Mouse (Mus musculus): Measurements from ENCODE around the gene Eml5. TPM values are rescaled to one million over a fixed set of nuclear protein-coding genes. Genes with fewer than 3 reads are reported as not detected.

Gene Eml5
- polyA plus RNA-seq, 1 experiment from 2014 or later = 0.53 TPM

- no peaks in the 10 kb centered on the region for H3K36me3 ChIP-seq (ENCODE audit: inconsistent target)
- WGBS (ENCODE audit: missing documents) = 94% methylated on average over 10 of the region's 10 CpGs
- no peaks in the 10 kb centered on the region for H3K79me2 ChIP-seq (ENCODE audit: inconsistent target)
- H3K4me3 ChIP-seq (ENCODE audit: inconsistent target) = no peak overlapping the region
- no peak overlapping the region for H3K27ac ChIP-seq
Observed at GRCm38 (mm10) chr12:98872836-98873235, 28.4 kb downstream of the Eml5 start.

GRCm38 (mm10) chr12:98863436-98863835 is 37.8 kb downstream of the Eml5 start:
- no peaks in the 10 kb centered on the region for H3K79me2 ChIP-seq (ENCODE audit: inconsistent target)
- no peaks in the 10 kb centered on the region for H3K36me3 ChIP-seq (ENCODE audit: inconsistent target)
- WGBS (ENCODE audit: missing documents) = 80% methylated on average over 4 of the region's 4 CpGs
- H3K4me3 ChIP-seq (ENCODE audit: inconsistent target) = no peak overlapping the region
- H3K27ac ChIP-seq = no peak overlapping the region

GRCm38 (mm10) chr12:98860316-98860715 is 41.0 kb downstream of the Eml5 start:
- Histone ChIP-seq H3K27ac (no peak overlapping the region), H3K36me3 (ENCODE audit: inconsistent target) (no peaks in the 10 kb centered on the region), H3K79me2 (ENCODE audit: inconsistent target) (no peaks in the 10 kb centered on the region), H3K4me3 (ENCODE audit: inconsistent target) (no peak overlapping the region)
- WGBS (ENCODE audit: missing documents) = 96% methylated on average over 2 of the region's 2 CpGs

DNA sequence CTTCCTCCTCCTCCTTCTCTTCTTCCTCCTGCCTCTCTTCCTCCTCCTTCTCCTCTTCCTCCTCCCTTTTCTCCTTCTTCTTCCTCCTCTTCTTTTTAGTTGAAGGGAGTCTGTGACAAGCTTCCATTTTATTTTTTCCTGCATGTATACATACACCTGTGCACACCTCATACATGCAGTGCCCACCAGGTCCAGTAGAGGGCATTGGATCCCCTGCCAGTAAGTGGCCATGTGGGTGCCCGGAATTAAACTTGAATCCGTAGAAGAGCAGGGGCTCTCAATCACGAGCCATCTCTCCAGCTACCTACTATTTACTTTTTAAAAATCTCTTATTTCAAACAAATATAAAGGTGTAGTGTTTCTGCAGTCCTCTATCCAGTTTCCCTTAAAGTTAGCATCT is 50.5 kb downstream of the Eml5 start:
- 8% methylated on average over 3 of the region's 3 CpGs for WGBS (ENCODE audit: missing documents)
- Histone ChIP-seq H3K4me3 (ENCODE audit: inconsistent target) (no peak overlapping the region), H3K36me3 (ENCODE audit: inconsistent target) (no peaks in the 10 kb centered on the region), H3K79me2 (ENCODE audit: inconsistent target) (no peaks in the 10 kb centered on the region), H3K27ac (no peak overlapping the region)

DNA sequence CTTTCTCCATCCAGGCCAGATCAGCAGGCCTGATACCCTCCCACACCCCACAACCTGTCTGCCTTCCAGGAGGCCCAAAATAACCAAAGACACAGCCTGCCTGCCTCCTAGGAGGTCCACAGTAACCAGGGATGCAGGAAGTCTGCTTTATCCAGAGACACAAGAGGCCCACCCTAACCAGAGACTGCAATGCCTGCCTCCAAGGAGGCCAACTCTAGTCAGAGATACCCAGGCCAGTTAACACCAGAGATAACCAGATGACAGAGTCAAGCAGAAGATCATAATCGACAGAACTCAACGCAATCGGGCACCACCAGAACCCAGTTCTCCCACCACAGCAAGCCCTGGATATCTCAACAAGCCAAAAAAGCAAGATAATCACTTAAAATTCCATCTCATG is 56.5 kb downstream of the Eml5 start:
- Histone ChIP-seq H3K4me3 (ENCODE audit: inconsistent target) (no peak overlapping the region), H3K36me3 (ENCODE audit: inconsistent target) (no peaks in the 10 kb centered on the region), H3K27ac (no peak overlapping the region), H3K79me2 (ENCODE audit: inconsistent target) (no peaks in the 10 kb centered on the region)
- 96% methylated on average over 3 of the region's 3 CpGs for WGBS (ENCODE audit: missing documents)

- H3K4me3 ChIP-seq (ENCODE audit: inconsistent target) = no peak overlapping the region
Observed at GRCm38 (mm10) chr12:98840135-98840534, 61.1 kb downstream of the Eml5 start.

DNA sequence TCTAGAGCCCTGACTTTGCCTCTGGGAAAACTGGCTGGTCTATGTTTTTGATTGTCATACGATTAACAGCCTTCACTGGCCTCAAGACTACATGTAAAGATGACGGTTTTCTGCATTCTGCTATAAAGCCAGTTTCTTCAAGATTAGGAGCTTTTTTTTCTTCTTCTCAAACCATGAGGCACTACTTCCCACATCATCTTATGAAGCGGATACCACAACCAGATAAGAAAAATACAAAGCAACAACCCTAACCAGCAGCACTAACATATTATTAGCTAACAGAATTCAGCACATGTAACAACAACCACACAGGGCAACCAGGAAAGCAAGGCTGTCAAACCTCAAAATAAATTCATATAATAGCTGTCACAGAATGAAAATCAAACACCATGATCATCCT is 63.3 kb downstream of the Eml5 start:
- Histone ChIP-seq H3K4me3 (ENCODE audit: inconsistent target) (no peak overlapping the region), H3K79me2 (ENCODE audit: inconsistent target) (no peaks in the 10 kb centered on the region), H3K36me3 (ENCODE audit: inconsistent target) (no peaks in the 10 kb centered on the region), H3K27ac (no peak overlapping the region)
- WGBS (ENCODE audit: missing documents) = 97% methylated on average over 3 of the region's 3 CpGs

More at GRCm38 (mm10) chr12:98840135-98840534, 61.1 kb downstream of the Eml5 start:
- no peaks in the 10 kb centered on the region for H3K36me3 ChIP-seq (ENCODE audit: inconsistent target)
- no peak overlapping the region for H3K27ac ChIP-seq
- WGBS (ENCODE audit: missing documents) = 89% methylated on average over 3 of the region's 3 CpGs
- no peaks in the 10 kb centered on the region for H3K79me2 ChIP-seq (ENCODE audit: inconsistent target)

GRCm38 (mm10) chr12:98835466-98835865 is 65.8 kb downstream of the Eml5 start:
- Histone ChIP-seq H3K4me3 (ENCODE audit: inconsistent target) (no peak overlapping the region), H3K36me3 (ENCODE audit: inconsistent target) (no peaks in the 10 kb centered on the region), H3K27ac (no peak overlapping the region), H3K79me2 (ENCODE audit: inconsistent target) (no peaks in the 10 kb centered on the region)
- WGBS (ENCODE audit: missing documents) = 70% methylated on average over 2 of the region's 2 CpGs

DNA sequence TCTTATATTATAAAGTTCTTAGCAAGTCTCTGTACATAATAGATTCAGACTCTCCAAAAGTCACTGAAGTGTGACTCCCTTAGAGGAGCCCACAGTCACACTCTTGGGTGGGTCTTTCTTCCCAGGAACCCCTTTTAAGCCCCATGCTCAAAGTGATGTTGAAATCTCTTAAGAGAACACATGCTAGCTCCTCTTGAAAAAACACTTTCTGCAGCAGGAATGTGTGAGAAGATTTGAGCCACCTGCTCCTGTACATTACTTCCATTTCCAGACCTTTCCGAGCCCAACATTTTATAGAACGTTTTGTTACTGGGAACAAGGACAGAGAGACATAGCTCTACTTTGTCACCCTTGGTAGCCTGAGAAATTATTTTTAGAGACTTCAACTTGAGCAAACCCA is 66.4 kb downstream of the Eml5 start:
- WGBS (ENCODE audit: missing documents) = 85% methylated on average over 2 of the region's 2 CpGs
- Histone ChIP-seq H3K4me3 (ENCODE audit: inconsistent target) (no peak overlapping the region), H3K36me3 (ENCODE audit: inconsistent target) (no peaks in the 10 kb centered on the region), H3K79me2 (ENCODE audit: inconsistent target) (no peaks in the 10 kb centered on the region), H3K27ac (no peak overlapping the region)

- 82% methylated on average over 1 of the region's 1 CpGs for WGBS (ENCODE audit: missing documents)
- Histone ChIP-seq H3K36me3 (ENCODE audit: inconsistent target) (no peaks in the 10 kb centered on the region), H3K4me3 (ENCODE audit: inconsistent target) (no peak overlapping the region), H3K27ac (no peak overlapping the region), H3K79me2 (ENCODE audit: inconsistent target) (no peaks in the 10 kb centered on the region)
Observed at GRCm38 (mm10) chr12:98833901-98834300, 67.4 kb downstream of the Eml5 start.

DNA sequence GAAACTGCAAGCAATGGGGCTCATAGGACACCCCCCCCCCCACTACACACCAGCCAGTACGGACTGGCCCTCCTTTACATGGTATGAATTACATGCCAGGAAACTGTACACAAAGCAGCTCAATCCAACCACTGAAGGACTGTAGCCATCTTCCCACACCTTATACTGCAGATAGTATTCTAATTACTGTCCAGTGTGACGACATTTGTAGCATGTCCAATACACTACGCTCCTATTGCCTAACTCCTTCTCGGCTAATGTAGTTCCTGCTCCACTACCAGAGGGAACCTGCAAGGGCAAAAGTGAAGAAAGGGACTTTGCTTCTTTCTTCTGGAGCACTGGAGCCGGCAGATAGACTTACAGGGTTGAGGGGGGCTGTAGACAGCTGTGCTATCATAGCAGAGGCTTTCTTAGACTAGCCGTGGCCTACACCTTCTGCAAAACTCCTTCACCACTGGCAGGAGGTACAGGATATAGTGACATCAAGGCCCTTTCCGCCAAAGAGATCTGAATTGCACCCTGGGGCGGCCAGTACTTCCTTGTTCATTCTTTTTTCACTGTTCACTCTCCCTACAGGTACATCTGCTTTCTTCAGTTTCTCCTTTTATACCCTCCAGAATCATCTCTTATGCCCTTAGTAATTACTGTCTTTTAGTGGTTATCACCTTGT is 68.2 kb downstream of the Eml5 start:
- H3K27ac ChIP-seq = no peak overlapping the region

DNA sequence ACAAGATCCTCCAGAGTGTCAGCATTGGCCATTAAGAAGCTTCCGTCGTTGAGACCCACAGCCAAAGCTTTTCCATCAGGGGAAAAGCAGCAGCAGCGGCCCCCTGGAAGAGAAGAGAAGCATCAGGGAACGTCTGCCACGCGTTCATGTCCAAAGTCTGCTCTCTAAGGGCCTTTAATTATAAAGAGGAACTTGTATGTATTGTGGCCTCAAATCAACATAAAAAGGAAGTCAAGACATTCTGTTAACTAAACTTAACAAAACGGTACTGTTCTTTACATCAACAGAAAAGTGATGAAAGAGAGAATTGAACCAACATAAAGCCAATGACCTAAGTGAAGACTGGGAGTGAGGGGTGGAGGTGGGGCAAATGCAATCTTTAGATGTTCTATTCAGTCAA is 70.2 kb downstream of the Eml5 start:
- Histone ChIP-seq H3K4me3 (ENCODE audit: inconsistent target) (no peak overlapping the region), H3K27ac (no peak overlapping the region), H3K36me3 (ENCODE audit: inconsistent target) (no peaks in the 10 kb centered on the region), H3K79me2 (ENCODE audit: inconsistent target) (no peaks in the 10 kb centered on the region)
- WGBS (ENCODE audit: missing documents) = 34% methylated on average over 7 of the region's 7 CpGs

More for the DNA sequence above, 68.2 kb downstream of the Eml5 start:
- Histone ChIP-seq H3K36me3 (ENCODE audit: inconsistent target) (no peaks in the 10 kb centered on the region), H3K4me3 (ENCODE audit: inconsistent target) (no peak overlapping the region), H3K79me2 (ENCODE audit: inconsistent target) (no peaks in the 10 kb centered on the region)
- 50% methylated on average over 8 of the region's 8 CpGs for WGBS (ENCODE audit: missing documents)

GRCm38 (mm10) chr12:98820781-98821180 is 80.5 kb downstream of the Eml5 start:
- no peaks in the 10 kb centered on the region for H3K36me3 ChIP-seq (ENCODE audit: inconsistent target)
- H3K79me2 ChIP-seq (ENCODE audit: inconsistent target) = no peaks in the 10 kb centered on the region
- no peak overlapping the region for H3K4me3 ChIP-seq (ENCODE audit: inconsistent target)
- peak overlapping the region; percentile 21 for H3K27ac ChIP-seq
- 90% methylated on average over 2 of the region's 2 CpGs for whole genome bisulfite sequencing (ENCODE audit: missing documents)

GRCm38 (mm10) chr12:98804078-98804748 is 97.1 kb downstream of the Eml5 start:
- Histone ChIP-seq H3K36me3 (ENCODE audit: inconsistent target) (no peaks in the 10 kb centered on the region), H3K4me3 (ENCODE audit: inconsistent target) (no peak overlapping the region), H3K27ac (no peak overlapping the region), H3K79me2 (ENCODE audit: inconsistent target) (no peaks in the 10 kb centered on the region)
- 100% methylated on average over 3 of the region's 3 CpGs for WGBS (ENCODE audit: missing documents)

- no peak overlapping the region for H3K27ac ChIP-seq
- no peak overlapping the region for H3K4me3 ChIP-seq (ENCODE audit: inconsistent target)
- H3K79me2 ChIP-seq (ENCODE audit: inconsistent target) = no peaks in the 10 kb centered on the region
- no peaks in the 10 kb centered on the region for H3K36me3 ChIP-seq (ENCODE audit: inconsistent target)
- WGBS (ENCODE audit: missing documents) = 90% methylated on average over 3 of the region's 3 CpGs
Observed at GRCm38 (mm10) chr12:98802245-98802644, 99.0 kb downstream of the Eml5 start.
